Mouse (Mus musculus): ENCODE results near the gene Npy1r. TPM values are rescaled to one million over a fixed set of nuclear protein-coding genes. Genes with fewer than 3 reads are reported as not detected.

Gene Npy1r
- polyA plus RNA-seq (2012; rRNA removed): 1.7 TPM in 2 replicates
- polyA plus RNA-seq (2014; fragmentation: Nextera tagmentation; extraction: Ambion mirVana): 1.5 and 1.9 TPM in 2 replicates

GRCm38 (mm10) chr8:66696970-66697843 is at the start of gene Npy1r:
Npy1r (plus strand) TSS chr8:66697192.
- Histone ChIP-seq H3K9me3 (ENCODE audit: control insufficient read depth, low read length) (no peaks in the 10 kb centered on the region), H3K9ac (ENCODE audit: low read depth, low read length, severe bottlenecking) (0 out of 2 replicates have a peak within 1 kb of the TSS, but pooled peaks have one; percentile 9), H3K4me2 (replicated peaks; ENCODE audit: low read depth, low read length, severe bottlenecking) (peak within 1 kb of the TSS; percentile 53), H3K27me3 (ENCODE audit: control insufficient read depth, insufficient read depth, low read length) (peaks cover 28% of the 10 kb centered on the region), H3K4me3 (replicated peaks; ENCODE audit: low read length) (peak within 1 kb of the TSS; percentile 34), H3K27ac (replicated peaks; ENCODE audit: low read depth, low read length) (no peak within 1 kb of the TSS), H3K36me3 (ENCODE audit: control insufficient read depth, insufficient read depth, low read length) (no peaks in the 10 kb centered on the region), H3K4me1 (ENCODE audit: control insufficient read depth, insufficient read depth, low read length) (no peaks in the 10 kb centered on the region)
- 2% methylated on average over 30 of the region's 30 CpGs for WGBS
- ATAC-seq (ENCODE audit: low FRiP score, low read depth) (peak; percentile 51), DNase-seq (ENCODE audit: low spot score) (peak; percentile 66)
- no peak for TF ChIP-seq POLR2A (IDR thresholded peaks at IDR 0.05; ENCODE audit: borderline replicate concordance, extremely low read depth, insufficient read depth, insufficient read length)

GRCm38 (mm10) chr8:66681261-66681660 is 15.7 kb upstream of the Npy1r start:
- H3K9ac ChIP-seq (ENCODE audit: low read depth, low read length, severe bottlenecking): no peak overlapping the region
- no peaks in the 10 kb centered on the region for H3K4me1 ChIP-seq (ENCODE audit: control insufficient read depth, insufficient read depth, low read length)
- H3K4me3 ChIP-seq (replicated peaks; ENCODE audit: low read length): no peak overlapping the region
- no peaks in the 10 kb centered on the region for H3K27me3 ChIP-seq (ENCODE audit: control insufficient read depth, insufficient read depth, low read length)
- WGBS: 85% methylated on average over 2 of the region's 2 CpGs
- no peak for TF ChIP-seq POLR2A (IDR thresholded peaks at IDR 0.05; ENCODE audit: borderline replicate concordance, extremely low read depth, insufficient read depth, insufficient read length)
- H3K4me2 ChIP-seq (replicated peaks; ENCODE audit: low read depth, low read length, severe bottlenecking): no peak overlapping the region
- H3K36me3 ChIP-seq (ENCODE audit: control insufficient read depth, insufficient read depth, low read length): no peaks in the 10 kb centered on the region
- ATAC-seq (ENCODE audit: low FRiP score, low read depth) (no peak), DNase-seq (ENCODE audit: low spot score) (no peak)
- H3K9me3 ChIP-seq (ENCODE audit: control insufficient read depth, low read length): no peaks in the 10 kb centered on the region
- H3K27ac ChIP-seq (replicated peaks; ENCODE audit: low read depth, low read length): no peak overlapping the region

DNA sequence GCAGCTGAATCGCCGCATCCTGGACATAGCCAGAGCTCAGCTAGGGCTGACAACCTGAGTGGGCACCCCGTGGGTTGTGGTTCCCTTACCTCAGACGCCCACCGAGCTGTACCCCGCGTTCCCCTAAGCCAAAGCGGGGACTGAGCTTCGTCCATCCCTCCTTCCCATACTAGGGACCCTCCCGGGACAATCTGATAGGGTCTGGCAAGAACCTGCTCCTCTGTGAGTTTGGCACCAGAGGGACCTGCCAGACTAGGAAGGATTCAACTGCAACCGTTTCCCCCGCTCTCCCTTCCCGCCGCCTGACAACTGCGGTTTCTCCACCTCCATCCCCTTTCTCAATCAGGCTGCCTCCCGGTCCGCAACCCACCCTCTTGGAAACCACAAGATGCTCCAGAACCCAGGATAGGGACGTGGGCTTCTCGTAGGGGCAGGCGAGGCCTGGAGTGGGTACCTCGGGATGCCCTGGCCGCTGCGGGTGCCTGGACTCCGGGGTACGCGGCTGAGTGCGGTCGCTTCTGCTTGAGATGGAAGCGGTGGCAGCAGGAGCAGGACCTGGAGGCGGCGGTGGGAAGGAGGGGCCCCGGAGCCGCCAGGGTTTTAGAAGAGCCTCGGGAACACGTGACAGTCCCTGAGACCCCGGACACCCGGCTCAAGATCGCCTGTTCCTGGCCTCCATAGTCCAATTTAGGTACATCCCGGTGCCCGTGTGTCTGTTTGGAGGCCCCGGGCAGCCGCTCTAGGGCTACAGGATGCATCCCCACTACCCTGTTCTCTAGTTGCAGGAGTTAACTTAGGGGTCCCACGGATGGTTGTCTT is 9.3 kb upstream of the Npy1r start, which contains the start of gene Npy5r:
Npy5r (minus strand) TSS at position 618 of the 819 bp plus-strand sequence.
- H3K27me3 ChIP-seq (ENCODE audit: control insufficient read depth, insufficient read depth, low read length): peaks cover 15% of the 10 kb centered on the region; the same call in 1 of the 2 replicates
- 1% methylated on average over 40 of the region's 43 CpGs for WGBS
- no peaks in the 10 kb centered on the region for H3K36me3 ChIP-seq (ENCODE audit: control insufficient read depth, insufficient read depth, low read length)
- peak within 1 kb of the TSS; percentile 76 for H3K4me2 ChIP-seq (replicated peaks; ENCODE audit: low read depth, low read length, severe bottlenecking)
- no peaks in the 10 kb centered on the region for H3K4me1 ChIP-seq (ENCODE audit: control insufficient read depth, insufficient read depth, low read length)
- H3K4me3 ChIP-seq (replicated peaks; ENCODE audit: low read length): peak within 1 kb of the TSS; percentile 39
- H3K27ac ChIP-seq (replicated peaks; ENCODE audit: low read depth, low read length): no peak within 1 kb of the TSS
- TF ChIP-seq POLR2A (IDR thresholded peaks at IDR 0.05; ENCODE audit: borderline replicate concordance, extremely low read depth, insufficient read depth, insufficient read length): no peak
- DNase-seq (ENCODE audit: low spot score) (no peak), ATAC-seq (ENCODE audit: low FRiP score, low read depth) (peak; percentile 30; the same call in 1 of the 2 replicates)
- H3K9me3 ChIP-seq (ENCODE audit: control insufficient read depth, low read length): no peaks in the 10 kb centered on the region
- H3K9ac ChIP-seq (ENCODE audit: low read depth, low read length, severe bottlenecking): peak within 1 kb of the TSS; percentile 49

GRCm38 (mm10) chr8:66688395-66688794 is 8.6 kb upstream of the Npy1r start:
- ATAC-seq (ENCODE audit: low FRiP score, low read depth) (no peak), DNase-seq (ENCODE audit: low spot score) (no peak)
- Histone ChIP-seq H3K9me3 (ENCODE audit: control insufficient read depth, low read length) (no peaks in the 10 kb centered on the region), H3K4me2 (replicated peaks; ENCODE audit: low read depth, low read length, severe bottlenecking) (peak overlapping the region; percentile 76; the same call in 1 of the 2 replicates), H3K27ac (replicated peaks; ENCODE audit: low read depth, low read length) (no peak overlapping the region), H3K27me3 (ENCODE audit: control insufficient read depth, insufficient read depth, low read length) (peaks cover 15% of the 10 kb centered on the region; the same call in 1 of the 2 replicates), H3K4me3 (replicated peaks; ENCODE audit: low read length) (no peak overlapping the region; the same call in 1 of the 2 replicates), H3K4me1 (ENCODE audit: control insufficient read depth, insufficient read depth, low read length) (no peaks in the 10 kb centered on the region), H3K36me3 (ENCODE audit: control insufficient read depth, insufficient read depth, low read length) (no peaks in the 10 kb centered on the region), H3K9ac (ENCODE audit: low read depth, low read length, severe bottlenecking) (no peak overlapping the region)
- whole genome bisulfite sequencing: 55% methylated on average over 6 of the region's 6 CpGs
- no peak for TF ChIP-seq POLR2A (IDR thresholded peaks at IDR 0.05; ENCODE audit: borderline replicate concordance, extremely low read depth, insufficient read depth, insufficient read length)

- Histone ChIP-seq H3K36me3 (ENCODE audit: control insufficient read depth, insufficient read depth, low read length) (no peaks in the 10 kb centered on the region), H3K27me3 (ENCODE audit: control insufficient read depth, insufficient read depth, low read length) (peaks cover 15% of the 10 kb centered on the region; the same call in 1 of the 2 replicates), H3K4me2 (replicated peaks; ENCODE audit: low read depth, low read length, severe bottlenecking) (no peak overlapping the region), H3K4me1 (ENCODE audit: control insufficient read depth, insufficient read depth, low read length) (no peaks in the 10 kb centered on the region), H3K4me3 (replicated peaks; ENCODE audit: low read length) (no peak overlapping the region), H3K9ac (ENCODE audit: low read depth, low read length, severe bottlenecking) (no peak overlapping the region), H3K27ac (replicated peaks; ENCODE audit: low read depth, low read length) (no peak overlapping the region), H3K9me3 (ENCODE audit: control insufficient read depth, low read length) (no peaks in the 10 kb centered on the region)
- ATAC-seq (ENCODE audit: low FRiP score, low read depth) (no peak), DNase-seq (ENCODE audit: low spot score) (no peak)
- WGBS: 61% methylated on average over 4 of the region's 4 CpGs
- no peak for TF ChIP-seq POLR2A (IDR thresholded peaks at IDR 0.05; ENCODE audit: borderline replicate concordance, extremely low read depth, insufficient read depth, insufficient read length)
These were observed 8.2 kb upstream of the Npy1r start for GRCm38 (mm10) chr8:66688799-66689198.
